In genomic region chr1:170844380-170844779, GRCm38 (mm10) we compare ENCODE assay signal across 9 mouse cellular contexts. TPM values are rescaled to one million over a fixed set of nuclear protein-coding genes. Genes with fewer than 3 reads are reported as not detected.
A peak's percentile ranks its signal among the peaks of the same experiment; 100 is the strongest.
DNase-seq lines count a peak whose midpoint lies in the region; ATAC-seq and TF ChIP-seq lines count a peak whose summit lies in the region.
"Had no signal": no experiment of that assay in that cellular context is flagged by ENCODE, and none has a peak within 500 bp of the region (broad histone marks: within the 10 kb centered on the region; RNA-seq: fewer than 3 reads in every experiment).

No protein-coding gene starts in this region.

- 58% methylated on average over 8 of the region's 8 CpGs for WGBS in heart, embryonic 12.5 days
- WGBS in spleen, adult 2 months, result 82% methylated on average over 8 of the region's 8 CpGs
- WGBS in embryonic facial prominence, embryonic 14.5 days, result 54% methylated on average over 8 of the region's 8 CpGs

- peaks cover 17% of the 10 kb centered on the region for H3K4me1 ChIP-seq in heart, embryonic 12.5 days (replicated peaks)
- no peaks in the 10 kb centered on the region for H3K4me1 ChIP-seq in spleen, adult 2 months (ENCODE audit: control insufficient read depth, insufficient read depth, insufficient read length)
- H3K4me1 ChIP-seq in embryonic facial prominence, embryonic 14.5 days (ENCODE audit: control insufficient read depth, insufficient read depth, low read length), result no peaks in the 10 kb centered on the region
- H3K4me1 ChIP-seq: midbrain, embryonic 12.5 days had no signal

- no peak for DNase-seq in heart, adult 9 months (ENCODE audit: low spot score in 2 of 2)
- no peak for DNase-seq in spleen, adult 2 months (ENCODE audit: low read depth in 1 of 2, low spot score in 2 of 2)
- no peak for DNase-seq in spleen, adult 12 weeks (ENCODE audit: low spot score)
- peak; percentile 32 for DNase-seq in embryonic facial prominence, embryonic 14.5 days (ENCODE audit: low spot score)
- DNase-seq in ovary, postnatal 10 days (ENCODE audit: low spot score), result no peak
- no peak for DNase-seq in gastrocnemius, postnatal 4 days (ENCODE audit: low spot score in 2 of 2)

- H3K36me3 ChIP-seq in heart, embryonic 12.5 days, result peaks cover 18% of the 10 kb centered on the region
- peaks cover 20% of the 10 kb centered on the region for H3K36me3 ChIP-seq in spleen, adult 2 months (ENCODE audit: control insufficient read depth, insufficient read depth, low read length)
- peaks cover 15% of the 10 kb centered on the region; the same call in 1 of the 2 replicates for H3K36me3 ChIP-seq in embryonic facial prominence, embryonic 14.5 days (ENCODE audit: control insufficient read depth, insufficient read depth, low read length)
- H3K36me3 ChIP-seq: midbrain, embryonic 12.5 days had no signal

- no peak overlapping the region for H3K9ac ChIP-seq in heart, embryonic 12.5 days
- H3K9ac ChIP-seq in embryonic facial prominence, embryonic 14.5 days (ENCODE audit: low read depth, low read length), result no peak overlapping the region
- H3K9ac ChIP-seq: midbrain, embryonic 12.5 days had no signal

- 0 out of 2 replicates have a peak, but pooled peaks have one; percentile 20 for ATAC-seq in heart, embryonic 12.5 days (ENCODE audit: insufficient number of reproducible peaks, low FRiP score)
- ATAC-seq in embryonic facial prominence, embryonic 14.5 days (ENCODE audit: low read depth), result no peak
- ATAC-seq in neutrophil, adult 5-6 weeks (ENCODE audit: extremely low read depth, insufficient number of reproducible peaks, low FRiP score, poor library complexity, severe bottlenecking), result peak; percentile 67; the same call in 1 of the 2 replicates

- H3K4me2 ChIP-seq in heart, embryonic 12.5 days, result no peak overlapping the region
- no peak overlapping the region for H3K4me2 ChIP-seq in embryonic facial prominence, embryonic 14.5 days (ENCODE audit: low read depth, low read length)
- H3K4me2 ChIP-seq: midbrain, embryonic 12.5 days had no signal

- H3K27ac ChIP-seq in heart, embryonic 12.5 days (ENCODE audit: poor library complexity, severe bottlenecking), result no peak overlapping the region
- no peak overlapping the region for H3K27ac ChIP-seq in spleen, adult 2 months (ENCODE audit: insufficient read depth, low read length)
- H3K27ac ChIP-seq in embryonic facial prominence, embryonic 14.5 days (replicated peaks; ENCODE audit: low read depth, low read length), result no peak overlapping the region
- H3K27ac ChIP-seq: midbrain, embryonic 12.5 days had no signal

- peak; percentile 19; the same call in 1 of the 2 replicates for TF ChIP-seq CTCF in spleen, adult 2 months (IDR thresholded peaks at IDR 0.05; ENCODE audit: extremely low read depth, insufficient read depth, insufficient read length, insufficient replicate concordance)

- H3K9me3 ChIP-seq in heart, embryonic 12.5 days (replicated peaks), result no peaks in the 10 kb centered on the region
- H3K9me3 ChIP-seq in embryonic facial prominence, embryonic 14.5 days (ENCODE audit: control insufficient read depth, low read length), result no peaks in the 10 kb centered on the region
- H3K9me3 ChIP-seq: midbrain, embryonic 12.5 days had no signal

- H3K4me3 ChIP-seq in heart, embryonic 12.5 days, result no peak overlapping the region
- H3K4me3 ChIP-seq in spleen, adult 2 months (ENCODE audit: extremely low read depth, insufficient read depth, insufficient read length), result no peak overlapping the region
- H3K4me3 ChIP-seq in embryonic facial prominence, embryonic 14.5 days (ENCODE audit: low read depth, low read length), result no peak overlapping the region
- H3K4me3 ChIP-seq: midbrain, embryonic 12.5 days had no signal

- H3K27me3 ChIP-seq in heart, embryonic 12.5 days (replicated peaks), result no peaks in the 10 kb centered on the region
- H3K27me3 ChIP-seq in spleen, adult 2 months (ENCODE audit: control insufficient read depth, insufficient read depth, low read length), result no peaks in the 10 kb centered on the region
- H3K27me3 ChIP-seq in embryonic facial prominence, embryonic 14.5 days (replicated peaks; ENCODE audit: control insufficient read depth, insufficient read depth, low read length), result no peaks in the 10 kb centered on the region
- H3K27me3 ChIP-seq: midbrain, embryonic 12.5 days had no signal

- no peak for TF ChIP-seq POLR2A in spleen, adult 2 months (IDR thresholded peaks at IDR 0.05; ENCODE audit: low read depth, low read length)

RNA-seq across cellular contexts. Expression of gene Atf6, which starts 23.2 kb away (rescaled TPM):
- 15.0 and 16.7 TPM in 2 replicates for polyA plus RNA-seq in heart, embryonic 12.5 days (2016; fragmentation: Nextera tagmentation; extraction: Ambion mirVana)
- 9.6 and 10.2 TPM in 2 replicates for polyA plus RNA-seq in spleen, adult 2 months (2012; rRNA removed)
- 10.8 and 11.7 TPM in 2 replicates for polyA plus RNA-seq in embryonic facial prominence, embryonic 14.5 days (2014; fragmentation: Nextera tagmentation; extraction: Ambion mirVana)
- 46.3 and 47.7 TPM in 2 replicates for total RNA-seq in neutrophil, adult 5-6 weeks (2017)
- total RNA-seq in gastrocnemius, postnatal 4 days (2021), result 10 to 100 TPM; 16.4 to 17.4 TPM

RNA-seq across cellular contexts. Expression of gene Gm26620, which starts 40.5 kb away (rescaled TPM):
- 0.43 and 0.62 TPM in 2 replicates for polyA plus RNA-seq in heart, embryonic 12.5 days (2016; fragmentation: Nextera tagmentation; extraction: Ambion mirVana)
- 0.44 and 1.2 TPM in 2 replicates for polyA plus RNA-seq in spleen, adult 2 months (2012; rRNA removed)
- polyA plus RNA-seq in embryonic facial prominence, embryonic 14.5 days (2014; fragmentation: Nextera tagmentation; extraction: Ambion mirVana), result 1.1 and 1.5 TPM in 2 replicates
- 0.58 TPM in 1 of 2 replicates, not detected in the other for total RNA-seq in neutrophil, adult 5-6 weeks (2017)
- under 1 TPM; 0.59 to 0.67 TPM for total RNA-seq in gastrocnemius, postnatal 4 days (2021)
- polyA plus RNA-seq: midbrain, embryonic 12.5 days had no signal

RNA-seq across cellular contexts. Expression of gene Dusp12, which starts 41.0 kb away (rescaled TPM):
- 28.4 and 28.8 TPM in 2 replicates for polyA plus RNA-seq in heart, embryonic 12.5 days (2016; fragmentation: Nextera tagmentation; extraction: Ambion mirVana)
- polyA plus RNA-seq in spleen, adult 2 months (2012; rRNA removed), result 11.0 and 15.0 TPM in 2 replicates
- 43.7 and 44.7 TPM in 2 replicates for polyA plus RNA-seq in embryonic facial prominence, embryonic 14.5 days (2014; fragmentation: Nextera tagmentation; extraction: Ambion mirVana)
- 6.9 and 8.8 TPM in 2 replicates for total RNA-seq in neutrophil, adult 5-6 weeks (2017)
- total RNA-seq in gastrocnemius, postnatal 4 days (2021), result 10 to 100 TPM; 13.4 to 13.8 TPM
